Mouse (Mus musculus) heart, embryonic 16.5 days (tissue): Measurements from ENCODE around the gene Sh3bp5l. TPM values are rescaled to one million over a fixed set of nuclear protein-coding genes. Genes with fewer than 3 reads are reported as not detected.

Source experiments
- ATAC-seq: fragments of 200-750 bp; cut with Nextera tagmentation; replicated peaks from 2 replicates; pipeline ENCODE4 v1.8.0; 2017; ENCODE audit warnings: moderate number of reproducible peaks; ENCODE audit not compliant: insufficient read depth, low FRiP score; ENCODE audit errors: extremely low read depth
- H3K27ac ChIP-seq: fragments of 300-500 bp; sonication (generic); 2 replicates; pipeline ENCODE4 v1.5.1; 2014; ENCODE audit warnings: mild to moderate bottlenecking, low read length, control low read depth, moderate library complexity
- H3K27me3 ChIP-seq: fragments of 300-500 bp; sonication (generic); 2 replicates; pipeline ENCODE4 v1.6.1; 2014; ENCODE audit warnings: low read length, mixed read lengths; ENCODE audit not compliant: control insufficient read depth, insufficient read depth
- H3K36me3 ChIP-seq: fragments of 300-500 bp; sonication (generic); 2 replicates; pipeline ENCODE4 v1.6.1; 2014; ENCODE audit not compliant: control insufficient read depth, insufficient read depth
- H3K4me1 ChIP-seq: fragments of 300-500 bp; sonication (generic); 2 replicates; pipeline ENCODE4 v1.6.1; 2014; ENCODE audit warnings: low read length, mixed read lengths; ENCODE audit not compliant: control insufficient read depth, insufficient read depth
- H3K4me2 ChIP-seq: fragments of 300-500 bp; sonication (generic); 2 replicates; pipeline ENCODE4 v1.6.1; 2014; ENCODE audit warnings: low read depth, mild to moderate bottlenecking, control low read depth, low read length
- H3K4me3 ChIP-seq: fragments of 300-500 bp; sonication (generic); 2 replicates; pipeline ENCODE4 v1.5.1; 2014; ENCODE audit warnings: mild to moderate bottlenecking, control low read depth, low read length
- H3K9ac ChIP-seq: fragments of 300-500 bp; sonication (generic); 2 replicates; pipeline ENCODE4 v1.6.1; 2014; ENCODE audit warnings: low read length, control low read depth
- H3K9me3 ChIP-seq: fragments of 300-500 bp; sonication (generic); replicated peaks from 2 replicates; pipeline ENCODE4 v1.6.1; 2016; ENCODE audit warnings: low read length; ENCODE audit not compliant: control insufficient read depth
- WGBS: fragments of 180-500 bp; shearing (Covaris S2); extraction: QIAGEN DNeasy Blood & Tissue Kit; methylation state at CpG from one replicate; pipeline ENCODE4 v1.1.7; 2014; 5-methylcytosine and 5-hydroxymethylcytosine counted together
- polyA plus RNA-seq: library from polyadenylated mRNA; unstranded; fragments of >200 nt; fragmentation: Nextera tagmentation; extraction: Ambion mirVana; gene quantifications from 2 replicates; pipeline ENCODE4 v1.2.1, GENCODE M21; 2015

Sh3bp5l gene
- polyA plus RNA-seq, 1 experiment from 2014 or later, result 32.5 TPM

- Histone ChIP-seq H3K27me3 (no peaks in the 10 kb centered on the region), H3K36me3 (no peaks in the 10 kb centered on the region), H3K4me2 (no peak overlapping the region), H3K4me3 (no peak overlapping the region), H3K9me3 (no peaks in the 10 kb centered on the region), H3K27ac (no peak overlapping the region), H3K9ac (no peak overlapping the region), H3K4me1 (no peaks in the 10 kb centered on the region)
- 86% methylated on average over 1 of the region's 1 CpGs for WGBS
- ATAC-seq, result no peak
These were observed 49.0 kb downstream of the Sh3bp5l start for GRCm38 (mm10) chr11:58379516-58379915.

- no peak overlapping the region for H3K4me3 ChIP-seq
- no peaks in the 10 kb centered on the region for H3K4me1 ChIP-seq
- no peaks in the 10 kb centered on the region for H3K27me3 ChIP-seq
- H3K36me3 ChIP-seq, result no peaks in the 10 kb centered on the region
- H3K27ac ChIP-seq, result no peak overlapping the region
- WGBS, result 84% methylated on average over 6 of the region's 6 CpGs
- no peak overlapping the region for H3K9ac ChIP-seq
- H3K4me2 ChIP-seq, result no peak overlapping the region
- H3K9me3 ChIP-seq, result no peaks in the 10 kb centered on the region
- no peak for ATAC-seq
These were observed 51.9 kb downstream of the Sh3bp5l start for GRCm38 (mm10) chr11:58382471-58382870.

Other genes starting within 250 kb of the Sh3bp5l start
- gene Gm12248, start 237.6 kb upstream of the Sh3bp5l start, polyA plus RNA-seq, result not detected in 2 replicates
- gene Cnot8, start 226.6 kb upstream of the Sh3bp5l start, polyA plus RNA-seq, result 79.9 and 91.3 TPM in 2 replicates
- 11.5 and 12.4 TPM in 2 replicates for gene Gemin5, start 162.2 kb upstream of the Sh3bp5l start, polyA plus RNA-seq
- gene Mrpl22, start 159.1 kb upstream of the Sh3bp5l start, polyA plus RNA-seq, result 112 TPM in 2 replicates
- 8.2 and 12.3 TPM in 2 replicates for gene Igtp, start 131.2 kb upstream of the Sh3bp5l start, polyA plus RNA-seq
- gene Irgm2, start 131.1 kb upstream of the Sh3bp5l start, polyA plus RNA-seq, result 4.2 and 6.4 TPM in 2 replicates
- gene 4930438A08Rik, start 55.9 kb upstream of the Sh3bp5l start, polyA plus RNA-seq, result 0.08 TPM in 1 of 2 replicates, not detected in the other
- gene Zfp692, start 23.7 kb upstream of the Sh3bp5l start, polyA plus RNA-seq, result 15.0 and 16.6 TPM in 2 replicates
- 38.8 and 40.5 TPM in 2 replicates for gene Zfp672, start 385 bp upstream of the Sh3bp5l start, polyA plus RNA-seq
- 1.4 TPM in 1 of 2 replicates, not detected in the other for gene Lypd8, start 48.3 kb downstream of the Sh3bp5l start, polyA plus RNA-seq
- gene 1810065E05Rik, start 90.4 kb downstream of the Sh3bp5l start, polyA plus RNA-seq, result not detected in 2 replicates
- not detected in 2 replicates for gene Gm12253, start 101.8 kb downstream of the Sh3bp5l start, polyA plus RNA-seq
- gene Lypd9, start 122.2 kb downstream of the Sh3bp5l start, polyA plus RNA-seq, result not detected in 2 replicates
- not detected in 2 replicates for gene Olfr30, start 131.5 kb downstream of the Sh3bp5l start, polyA plus RNA-seq
- not detected in 2 replicates for gene Olfr332, start 161.8 kb downstream of the Sh3bp5l start, polyA plus RNA-seq
- gene Olfr331, start 171.8 kb downstream of the Sh3bp5l start, polyA plus RNA-seq, result not detected in 2 replicates
- gene Olfr330, start 204.1 kb downstream of the Sh3bp5l start, polyA plus RNA-seq, result not detected in 2 replicates
- not detected in 2 replicates for gene Olfr329-ps, start 215.7 kb downstream of the Sh3bp5l start, polyA plus RNA-seq
- not detected in 2 replicates for gene Olfr328, start 224.9 kb downstream of the Sh3bp5l start, polyA plus RNA-seq
- 0.07 and 0.11 TPM in 2 replicates for gene Olfr224, start 239.8 kb downstream of the Sh3bp5l start, polyA plus RNA-seq
- gene Olfr325, start 247.0 kb downstream of the Sh3bp5l start, polyA plus RNA-seq, result not detected in 2 replicates